Mouse (Mus musculus): ENCODE measurements around the gene Tmem135. TPM values are rescaled to one million over a fixed set of nuclear protein-coding genes. Genes with fewer than 3 reads are reported as not detected.

Tmem135 gene
- total RNA-seq, 2 experiments from 2014 or later = 54.0 to 60.8 TPM

GRCm38 (mm10) chr7:89216118-89216517 lies 187.9 kb downstream of the Tmem135 start:
- intact Hi-C loops (cut with DNase I) = no loop called here
- DNase-seq = no peak

- intact Hi-C loops (cut with DNase I) = no loop called here
- DNase-seq = no peak
These were observed 188.3 kb downstream of the Tmem135 start for GRCm38 (mm10) chr7:89215714-89216113.

GRCm38 (mm10) chr7:89210506-89210905 lies 193.5 kb downstream of the Tmem135 start:
- DNase-seq = no peak
- intact Hi-C loops (cut with DNase I) = no loop called here

GRCm38 (mm10) chr7:89206165-89206564 lies 197.9 kb downstream of the Tmem135 start:
- intact Hi-C loops (cut with DNase I) = no loop called here
- DNase-seq = no peak

- no peak for DNase-seq
- intact Hi-C loops (cut with DNase I) = no loop called here
These were observed 198.6 kb downstream of the Tmem135 start for GRCm38 (mm10) chr7:89205402-89205801.

DNA sequence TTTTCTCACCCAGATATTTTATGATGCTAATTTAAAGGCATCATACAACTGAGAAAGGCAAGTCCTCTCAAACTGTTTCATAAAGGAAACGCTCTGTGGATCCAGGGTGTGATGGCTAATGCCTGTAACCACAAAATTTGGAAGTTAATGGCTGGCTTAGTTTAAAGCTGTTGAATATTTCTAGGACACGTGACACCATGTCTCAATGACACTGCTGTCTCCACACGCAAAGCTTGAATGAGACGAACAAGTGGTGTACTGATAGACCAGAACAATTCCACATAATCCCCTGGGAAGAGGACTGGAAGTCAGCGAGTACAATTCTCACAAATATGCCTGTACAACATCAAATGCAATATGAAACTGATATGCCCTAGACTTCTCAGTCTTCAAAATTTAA lies 200.9 kb downstream of the Tmem135 start:
- no peak for DNase-seq
- intact Hi-C loops (cut with DNase I) = no loop called here

DNA sequence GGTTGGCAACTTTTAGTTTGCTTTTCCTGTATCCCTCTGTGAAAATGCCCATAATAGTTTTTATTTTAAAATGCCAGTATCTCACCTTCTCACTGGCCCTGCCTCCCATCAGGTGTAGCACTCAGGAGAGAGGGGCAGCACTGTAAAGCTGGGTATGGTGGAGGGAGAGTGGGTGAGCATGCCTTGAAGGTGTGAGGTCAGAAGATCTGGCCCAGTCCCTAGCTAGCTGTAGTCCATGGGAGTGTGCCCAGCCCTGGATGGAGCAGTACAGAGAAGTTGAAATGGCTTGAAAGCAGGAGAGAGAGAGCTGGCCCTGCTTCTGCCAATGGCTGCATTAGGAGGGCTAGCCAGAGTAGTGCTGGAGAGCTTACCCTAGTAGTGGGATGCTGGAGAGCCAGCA lies 202.1 kb downstream of the Tmem135 start:
- no peak for DNase-seq
- intact Hi-C loops (cut with DNase I) = no loop called here

GRCm38 (mm10) chr7:89198499-89198898 lies 205.5 kb downstream of the Tmem135 start:
- intact Hi-C loops (cut with DNase I) = no loop called here

GRCm38 (mm10) chr7:89193459-89193858 lies 210.6 kb downstream of the Tmem135 start:
- no peak for DNase-seq
- intact Hi-C loops (cut with DNase I) = no loop called here

More at GRCm38 (mm10) chr7:89198499-89198898, 205.5 kb downstream of the Tmem135 start:
- DNase-seq = no peak

DNA sequence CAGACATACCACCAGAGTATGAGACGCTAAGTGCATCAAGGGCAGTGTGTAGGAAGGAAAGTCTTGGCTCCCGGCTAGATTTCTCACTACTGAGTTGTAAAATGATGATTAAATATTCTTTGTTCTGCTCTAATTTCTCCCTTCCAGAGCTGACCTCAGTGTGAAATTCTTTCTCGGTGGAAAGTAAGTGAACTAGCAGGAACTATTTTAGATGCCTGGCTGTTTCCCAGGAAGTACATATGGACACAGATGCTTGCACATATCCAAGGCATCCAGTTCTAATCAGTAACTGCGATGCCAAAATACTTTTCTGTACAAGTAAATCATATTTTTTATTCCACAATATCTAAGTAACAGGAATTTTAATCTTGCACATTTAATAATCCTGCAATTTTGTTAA lies 220.1 kb downstream of the Tmem135 start:
- intact Hi-C loops (cut with DNase I) = no loop called here
- peak; percentile 41 to 67 for DNase-seq

- intact Hi-C loops (cut with DNase I) = no loop called here
- no peak for DNase-seq
These were observed 221.1 kb downstream of the Tmem135 start for GRCm38 (mm10) chr7:89182943-89183342.

GRCm38 (mm10) chr7:89181285-89181684 lies 222.7 kb downstream of the Tmem135 start:
- intact Hi-C loops (cut with DNase I) = no loop called here

DNA sequence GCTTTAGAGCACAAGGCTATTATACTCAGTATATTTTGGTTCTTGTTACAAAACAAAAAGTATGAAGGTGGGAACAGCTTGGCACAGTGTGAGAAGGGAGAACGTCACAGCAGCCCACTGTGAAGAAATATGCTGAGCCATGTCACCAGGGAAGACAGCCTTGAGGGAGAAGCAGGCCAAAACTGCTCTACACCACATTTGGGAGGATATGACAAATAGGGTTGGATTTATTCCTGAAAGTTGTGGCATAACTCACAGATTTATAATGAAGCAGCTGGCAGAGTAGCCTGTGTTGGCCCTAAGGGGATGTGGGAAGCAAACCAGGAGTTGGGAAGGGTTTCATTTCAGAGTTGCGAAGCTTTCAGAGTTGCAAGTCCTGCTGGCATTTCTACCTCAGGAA lies 225.4 kb downstream of the Tmem135 start:
- DNase-seq = peak; percentile 25 to 29
- intact Hi-C loops (cut with DNase I) = no loop called here

More at GRCm38 (mm10) chr7:89181285-89181684, 222.7 kb downstream of the Tmem135 start:
- DNase-seq = no peak

DNA sequence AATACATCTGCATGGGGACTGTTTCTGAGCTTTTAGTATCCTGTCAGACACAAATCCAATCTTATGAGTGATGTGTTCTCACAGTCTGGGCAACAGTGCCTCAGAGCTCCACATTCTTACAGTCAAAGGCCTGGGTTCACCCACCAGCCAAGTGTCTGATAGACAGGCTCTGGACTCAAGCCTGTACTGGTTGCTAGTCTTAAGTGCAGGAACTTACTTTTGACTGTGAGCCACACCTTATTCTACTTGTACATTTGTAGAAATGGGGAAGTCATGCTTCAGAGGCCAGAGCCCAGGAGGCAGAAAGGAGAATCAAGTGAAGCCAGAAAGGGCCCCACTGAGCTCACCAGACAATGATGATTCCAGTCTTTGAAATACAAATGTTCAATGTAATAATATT lies 226.1 kb downstream of the Tmem135 start:
- intact Hi-C loops (cut with DNase I) = no loop called here
- DNase-seq = no peak

GRCm38 (mm10) chr7:89174430-89174829 lies 229.6 kb downstream of the Tmem135 start:
- DNase-seq = no peak
- intact Hi-C loops (cut with DNase I) = no loop called here

DNA sequence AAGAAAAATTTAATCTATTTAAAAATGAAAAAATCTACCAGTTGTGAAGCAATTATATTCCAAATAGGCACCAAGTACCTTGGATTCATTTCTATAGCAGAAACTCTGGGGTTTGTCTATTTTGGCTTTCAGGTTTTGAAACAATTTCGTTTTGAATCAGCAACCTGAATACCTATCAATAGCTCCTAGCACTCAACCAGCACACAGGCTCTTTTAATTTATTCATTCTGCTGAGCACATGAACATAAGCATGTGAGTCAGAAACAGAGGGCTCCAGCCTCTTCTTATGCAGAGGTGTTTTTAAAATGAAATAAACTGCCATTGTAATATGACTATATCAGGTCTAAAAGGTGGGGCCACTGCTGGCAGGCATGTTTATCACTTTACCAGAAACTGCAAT lies 231.0 kb downstream of the Tmem135 start:
- intact Hi-C loops (cut with DNase I) = no loop called here
- DNase-seq = no peak

- DNase-seq = no peak
- intact Hi-C loops (cut with DNase I) = no loop called here
These were observed 232.1 kb downstream of the Tmem135 start for GRCm38 (mm10) chr7:89171790-89172467.

- intact Hi-C loops (cut with DNase I) = loop anchor here (1.0 to 5.0 kb wide), 4 partner anchors 89 to 250 kb away; no protein-coding TSS in a partner anchor
- DNase-seq = peak; percentile 78 to 88
These were observed 235.4 kb downstream of the Tmem135 start for GRCm38 (mm10) chr7:89168606-89169005.

- no peak for DNase-seq
- intact Hi-C loops (cut with DNase I) = loop anchor here (5.0 kb wide), 1 partner anchor 92 kb away; no protein-coding TSS in a partner anchor
These were observed 238.5 kb downstream of the Tmem135 start for GRCm38 (mm10) chr7:89165528-89165927.

GRCm38 (mm10) chr7:89161610-89162378 lies 242.2 kb downstream of the Tmem135 start:
- intact Hi-C loops (cut with DNase I) = no loop called here
- no peak for DNase-seq

GRCm38 (mm10) chr7:89157356-89157755 lies 246.7 kb downstream of the Tmem135 start:
- intact Hi-C loops (cut with DNase I) = no loop called here
- DNase-seq = no peak

- intact Hi-C loops (cut with DNase I) = no loop called here
- no peak for DNase-seq
These were observed 247.4 kb downstream of the Tmem135 start for GRCm38 (mm10) chr7:89156629-89157028.
